In the genomic region with DNA sequence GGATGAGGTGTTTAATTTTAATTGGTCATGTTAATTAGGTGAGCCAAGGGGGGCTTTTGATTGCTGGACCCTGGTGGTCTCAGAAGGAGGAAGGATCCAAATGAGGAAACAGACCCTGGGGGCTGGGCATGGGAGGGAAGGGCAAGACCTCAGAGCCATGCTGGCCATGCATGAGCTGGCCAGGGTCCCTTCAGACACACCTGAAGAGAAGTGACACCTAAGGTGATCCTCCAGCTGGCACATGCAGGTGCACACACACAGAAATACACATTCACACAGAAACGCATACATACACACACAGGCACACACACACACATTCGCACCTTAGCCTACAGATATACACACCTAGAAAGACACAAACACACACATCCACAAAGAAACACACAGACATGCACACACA, we compare ENCODE assay signal across 26 mouse cellular contexts. TPM values are rescaled to one million over a fixed set of nuclear protein-coding genes. Genes with fewer than 3 reads are reported as not detected.
A peak's percentile ranks its signal among the peaks of the same experiment; 100 is the strongest.
DNase-seq lines count a peak whose midpoint lies in the region; ATAC-seq lines count a peak whose summit lies in the region.
"Had no signal": no experiment of that assay in that cellular context is flagged by ENCODE, and none has a peak within 500 bp of the region (broad histone marks: within the 10 kb centered on the region; RNA-seq: fewer than 3 reads in every experiment).

No protein-coding gene starts in this region.

- H3K27me3 ChIP-seq in hindbrain, embryonic 12.5 days, result peaks cover 4% of the 10 kb centered on the region; the same call in 1 of the 2 replicates
- H3K27me3 ChIP-seq in hindbrain, embryonic 10.5 days (ENCODE audit: insufficient read depth, poor library complexity, severe bottlenecking), result peaks cover 51% of the 10 kb centered on the region
- H3K27me3 ChIP-seq in forebrain, embryonic 16.5 days (replicated peaks; ENCODE audit: control insufficient read depth, insufficient read depth, low read length), result no peaks in the 10 kb centered on the region
- H3K27me3 ChIP-seq in midbrain, embryonic 12.5 days, result peaks cover 36% of the 10 kb centered on the region
- no peaks in the 10 kb centered on the region for H3K27me3 ChIP-seq in neural tube, embryonic 13.5 days
- H3K27me3 ChIP-seq: Patski had no signal

- H3K9me3 ChIP-seq in hindbrain, embryonic 12.5 days (replicated peaks), result no peaks in the 10 kb centered on the region
- 0 out of 2 replicates have a peak, but pooled peaks cover 2% of the 10 kb centered on the region for H3K9me3 ChIP-seq in hindbrain, embryonic 10.5 days
- no peaks in the 10 kb centered on the region; the same call in 1 of the 2 replicates for H3K9me3 ChIP-seq in forebrain, embryonic 16.5 days (ENCODE audit: control insufficient read depth, low read length)
- H3K9me3 ChIP-seq in midbrain, embryonic 12.5 days, result no peaks in the 10 kb centered on the region
- H3K9me3 ChIP-seq in neural tube, embryonic 13.5 days, result no peaks in the 10 kb centered on the region
- H3K9me3 ChIP-seq: embryonic facial prominence, embryonic 15.5 days; heart, embryonic 13.5 days; limb, embryonic 12.5 days; liver, embryonic 12.5 days had no signal

- H3K9ac ChIP-seq in hindbrain, embryonic 12.5 days, result no peak overlapping the region
- 0 out of 2 replicates have a peak overlapping the region, but pooled peaks have one; percentile 7 for H3K9ac ChIP-seq in forebrain, embryonic 16.5 days (replicated peaks; ENCODE audit: low read depth, low read length)
- H3K9ac ChIP-seq in midbrain, embryonic 12.5 days (replicated peaks), result peak overlapping the region; percentile 24; the same call in 1 of the 2 replicates
- H3K9ac ChIP-seq in neural tube, embryonic 13.5 days, result peak overlapping the region; percentile 96
- H3K9ac ChIP-seq: embryonic facial prominence, embryonic 15.5 days; heart, embryonic 13.5 days; limb, embryonic 12.5 days; liver, embryonic 12.5 days had no signal

- DNase-seq in hindbrain, embryonic 10.5 days (ENCODE audit: low spot score), result no peak
- no peak for DNase-seq in adrenal gland, adult 18-20 months (ENCODE audit: low spot score in 2 of 2)
- DNase-seq in thymus, postnatal 4 days, result no peak
- DNase-seq: adrenal gland, postnatal 10 days; embryo, embryonic 11 days; lung, adult 2 months; thymus, postnatal 14 days had no signal

- no peak overlapping the region for H3K4me3 ChIP-seq in hindbrain, embryonic 12.5 days
- no peak overlapping the region for H3K4me3 ChIP-seq in hindbrain, embryonic 10.5 days
- H3K4me3 ChIP-seq in forebrain, embryonic 16.5 days (replicated peaks; ENCODE audit: low read length), result no peak overlapping the region
- H3K4me3 ChIP-seq in midbrain, embryonic 12.5 days, result no peak overlapping the region
- H3K4me3 ChIP-seq in neural tube, embryonic 13.5 days, result peak overlapping the region; percentile 76; the same call in 1 of the 2 replicates
- H3K4me3 ChIP-seq: embryonic facial prominence, embryonic 15.5 days; heart, embryonic 13.5 days; limb, embryonic 12.5 days; liver, embryonic 12.5 days; megakaryocyte, embryonic 14.5 days had no signal

- no peak overlapping the region for H3K27ac ChIP-seq in hindbrain, embryonic 12.5 days
- H3K27ac ChIP-seq in hindbrain, embryonic 10.5 days, result no peak overlapping the region
- H3K27ac ChIP-seq in forebrain, embryonic 16.5 days (ENCODE audit: low read length), result no peak overlapping the region
- no peak overlapping the region for H3K27ac ChIP-seq in midbrain, embryonic 12.5 days (replicated peaks)
- H3K27ac ChIP-seq in neural tube, embryonic 13.5 days (replicated peaks), result 0 out of 2 replicates have a peak overlapping the region, but pooled peaks have one; percentile 13
- H3K27ac ChIP-seq: embryonic facial prominence, embryonic 15.5 days; heart, embryonic 13.5 days; kidney, postnatal 0 days; limb, embryonic 12.5 days; liver, embryonic 12.5 days had no signal

- 88% methylated on average over 2 of the region's 2 CpGs for WGBS in hindbrain, embryonic 12.5 days
- WGBS in hindbrain, embryonic 10.5 days, result 96% methylated on average over 2 of the region's 2 CpGs
- WGBS in forebrain, embryonic 16.5 days, result 82% methylated on average over 2 of the region's 2 CpGs
- 86% methylated on average over 2 of the region's 2 CpGs for WGBS in midbrain, embryonic 12.5 days
- WGBS in neural tube, embryonic 13.5 days, result 97% methylated on average over 2 of the region's 2 CpGs

- H3K4me1 ChIP-seq in hindbrain, embryonic 12.5 days, result peaks cover 44% of the 10 kb centered on the region
- peaks cover 47% of the 10 kb centered on the region for H3K4me1 ChIP-seq in hindbrain, embryonic 10.5 days (replicated peaks)
- H3K4me1 ChIP-seq in forebrain, embryonic 16.5 days (replicated peaks; ENCODE audit: control insufficient read depth, insufficient read depth, low read length), result peaks cover 42% of the 10 kb centered on the region
- H3K4me1 ChIP-seq in midbrain, embryonic 12.5 days, result peaks cover 45% of the 10 kb centered on the region
- H3K4me1 ChIP-seq in neural tube, embryonic 13.5 days (replicated peaks), result peaks cover 47% of the 10 kb centered on the region

- H3K36me3 ChIP-seq in hindbrain, embryonic 12.5 days, result no peaks in the 10 kb centered on the region
- H3K36me3 ChIP-seq in hindbrain, embryonic 10.5 days, result no peaks in the 10 kb centered on the region
- no peaks in the 10 kb centered on the region for H3K36me3 ChIP-seq in forebrain, embryonic 16.5 days (ENCODE audit: control insufficient read depth, insufficient read depth)
- no peaks in the 10 kb centered on the region for H3K36me3 ChIP-seq in midbrain, embryonic 12.5 days
- no peaks in the 10 kb centered on the region for H3K36me3 ChIP-seq in neural tube, embryonic 13.5 days
- H3K36me3 ChIP-seq: embryonic facial prominence, embryonic 15.5 days; heart, embryonic 13.5 days; limb, embryonic 12.5 days; liver, embryonic 12.5 days had no signal

- ATAC-seq in hindbrain, embryonic 12.5 days (ENCODE audit: low FRiP score), result no peak
- ATAC-seq in forebrain, embryonic 16.5 days, result no peak
- ATAC-seq in midbrain, embryonic 12.5 days (ENCODE audit: low FRiP score, low read depth), result no peak
- ATAC-seq in neural tube, embryonic 13.5 days (ENCODE audit: low read depth), result no peak
- ATAC-seq: intestine, embryonic 16.5 days; liver, embryonic 12.5 days; Patski had no signal

- H3K4me2 ChIP-seq in hindbrain, embryonic 12.5 days (replicated peaks), result peak overlapping the region; percentile 81; the same call in 1 of the 2 replicates
- H3K4me2 ChIP-seq in forebrain, embryonic 16.5 days (ENCODE audit: low read length), result no peak overlapping the region
- 0 out of 2 replicates have a peak overlapping the region, but pooled peaks have one; percentile 92 for H3K4me2 ChIP-seq in midbrain, embryonic 12.5 days (replicated peaks)
- peak overlapping the region; percentile 86 for H3K4me2 ChIP-seq in neural tube, embryonic 13.5 days
- H3K4me2 ChIP-seq: embryonic facial prominence, embryonic 15.5 days; heart, embryonic 13.5 days; limb, embryonic 12.5 days; liver, embryonic 12.5 days had no signal

RNA-seq across cellular contexts. Expression of gene Cadm4, which starts 2.1 kb away (rescaled TPM):
- 41.3 and 42.3 TPM in 2 replicates for polyA plus RNA-seq in hindbrain, embryonic 12.5 days (2016; fragmentation: Nextera tagmentation; extraction: Ambion mirVana)
- 12.1 and 38.6 TPM in 2 replicates for polyA plus RNA-seq in hindbrain, embryonic 10.5 days (2016; fragmentation: Nextera tagmentation; extraction: Ambion mirVana)
- 67.8 and 86.8 TPM in 2 replicates for polyA plus RNA-seq in forebrain, embryonic 16.5 days (2015; fragmentation: Nextera tagmentation; extraction: Ambion mirVana)
- 38.8 and 43.6 TPM in 2 replicates for polyA plus RNA-seq in midbrain, embryonic 12.5 days (2016; fragmentation: Nextera tagmentation; extraction: Ambion mirVana)
- polyA plus RNA-seq in neural tube, embryonic 13.5 days (2015; fragmentation: Nextera tagmentation; extraction: Ambion mirVana), result 56.3 and 71.3 TPM in 2 replicates
- 1 to 10 TPM; 3.5 TPM for total RNA-seq in adrenal gland, adult 18-20 months (2021)

RNA-seq across cellular contexts. Expression of gene Plaur, which starts 17.4 kb away (rescaled TPM):
- polyA plus RNA-seq in hindbrain, embryonic 12.5 days (2016; fragmentation: Nextera tagmentation; extraction: Ambion mirVana), result 0.59 and 0.95 TPM in 2 replicates
- 0.77 and 1.9 TPM in 2 replicates for polyA plus RNA-seq in hindbrain, embryonic 10.5 days (2016; fragmentation: Nextera tagmentation; extraction: Ambion mirVana)
- polyA plus RNA-seq in forebrain, embryonic 16.5 days (2015; fragmentation: Nextera tagmentation; extraction: Ambion mirVana), result 2.1 and 2.3 TPM in 2 replicates
- 0.60 and 1.2 TPM in 2 replicates for polyA plus RNA-seq in midbrain, embryonic 12.5 days (2016; fragmentation: Nextera tagmentation; extraction: Ambion mirVana)
- 1.3 and 2.2 TPM in 2 replicates for polyA plus RNA-seq in neural tube, embryonic 13.5 days (2015; fragmentation: Nextera tagmentation; extraction: Ambion mirVana)
- total RNA-seq in adrenal gland, adult 18-20 months (2021), result 10 to 100 TPM in 1 of 2 experiments, 1 to 10 TPM in 1; 6.5 to 14.4 TPM

RNA-seq across cellular contexts. Expression of gene Zfp428, which starts 27.1 kb away (rescaled TPM):
- 155 and 160 TPM in 2 replicates for polyA plus RNA-seq in hindbrain, embryonic 12.5 days (2016; fragmentation: Nextera tagmentation; extraction: Ambion mirVana)
- polyA plus RNA-seq in hindbrain, embryonic 10.5 days (2016; fragmentation: Nextera tagmentation; extraction: Ambion mirVana), result 109 and 150 TPM in 2 replicates
- 267 and 282 TPM in 2 replicates for polyA plus RNA-seq in forebrain, embryonic 16.5 days (2015; fragmentation: Nextera tagmentation; extraction: Ambion mirVana)
- 163 and 178 TPM in 2 replicates for polyA plus RNA-seq in midbrain, embryonic 12.5 days (2016; fragmentation: Nextera tagmentation; extraction: Ambion mirVana)
- polyA plus RNA-seq in neural tube, embryonic 13.5 days (2015; fragmentation: Nextera tagmentation; extraction: Ambion mirVana), result 243 and 251 TPM in 2 replicates
- total RNA-seq in adrenal gland, adult 18-20 months (2021), result 1 to 10 TPM; 4.6 to 5.0 TPM

RNA-seq across cellular contexts. Expression of gene Irgc1, which starts 27.6 kb away (rescaled TPM):
- polyA plus RNA-seq in hindbrain, embryonic 12.5 days (2016; fragmentation: Nextera tagmentation; extraction: Ambion mirVana), result not detected in 2 replicates
- polyA plus RNA-seq in hindbrain, embryonic 10.5 days (2016; fragmentation: Nextera tagmentation; extraction: Ambion mirVana), result not detected in 2 replicates
- polyA plus RNA-seq in forebrain, embryonic 16.5 days (2015; fragmentation: Nextera tagmentation; extraction: Ambion mirVana), result not detected in 2 replicates
- polyA plus RNA-seq in midbrain, embryonic 12.5 days (2016; fragmentation: Nextera tagmentation; extraction: Ambion mirVana), result not detected in 2 replicates
- polyA plus RNA-seq in neural tube, embryonic 13.5 days (2015; fragmentation: Nextera tagmentation; extraction: Ambion mirVana), result not detected in 2 replicates
- total RNA-seq in adrenal gland, adult 18-20 months (2021), result not detected
- total RNA-seq: gastrocnemius, adult 2 months; heart, adult 18-20 months; heart, postnatal 25 days; layer of hippocampus, adult 18-20 months; layer of hippocampus, postnatal 25 days had no signal
- polyA plus RNA-seq: embryonic facial prominence, embryonic 15.5 days; heart, embryonic 13.5 days; kidney, postnatal 0 days; limb, embryonic 12.5 days; liver, embryonic 12.5 days; Patski had no signal

RNA-seq across cellular contexts. Expression of gene AC161166.1, which starts 32.6 kb away (rescaled TPM):
- 1.9 TPM in 2 replicates for polyA plus RNA-seq in hindbrain, embryonic 12.5 days (2016; fragmentation: Nextera tagmentation; extraction: Ambion mirVana)
- 1.1 TPM in 2 replicates for polyA plus RNA-seq in hindbrain, embryonic 10.5 days (2016; fragmentation: Nextera tagmentation; extraction: Ambion mirVana)
- 1.2 and 1.9 TPM in 2 replicates for polyA plus RNA-seq in forebrain, embryonic 16.5 days (2015; fragmentation: Nextera tagmentation; extraction: Ambion mirVana)
- 2.1 and 2.3 TPM in 2 replicates for polyA plus RNA-seq in midbrain, embryonic 12.5 days (2016; fragmentation: Nextera tagmentation; extraction: Ambion mirVana)
- 1.1 and 1.5 TPM in 2 replicates for polyA plus RNA-seq in neural tube, embryonic 13.5 days (2015; fragmentation: Nextera tagmentation; extraction: Ambion mirVana)
- total RNA-seq in adrenal gland, adult 18-20 months (2021), result not detected
- total RNA-seq: adrenal gland, postnatal 10 days; gastrocnemius, adult 2 months; heart, adult 18-20 months; heart, postnatal 25 days; layer of hippocampus, adult 18-20 months; layer of hippocampus, postnatal 25 days; left cerebral cortex, postnatal 10 days had no signal
- polyA plus RNA-seq: lung, adult 2 months; small intestine, adult 2 months had no signal
